Mouse (Mus musculus): ENCODE measurements around the gene Znrf3. TPM values are rescaled to one million over a fixed set of nuclear protein-coding genes. Genes with fewer than 3 reads are reported as not detected.

The Znrf3 gene
- total RNA-seq, 2 experiments from 2014 or later, result 19.6 to 20.0 TPM

DNA sequence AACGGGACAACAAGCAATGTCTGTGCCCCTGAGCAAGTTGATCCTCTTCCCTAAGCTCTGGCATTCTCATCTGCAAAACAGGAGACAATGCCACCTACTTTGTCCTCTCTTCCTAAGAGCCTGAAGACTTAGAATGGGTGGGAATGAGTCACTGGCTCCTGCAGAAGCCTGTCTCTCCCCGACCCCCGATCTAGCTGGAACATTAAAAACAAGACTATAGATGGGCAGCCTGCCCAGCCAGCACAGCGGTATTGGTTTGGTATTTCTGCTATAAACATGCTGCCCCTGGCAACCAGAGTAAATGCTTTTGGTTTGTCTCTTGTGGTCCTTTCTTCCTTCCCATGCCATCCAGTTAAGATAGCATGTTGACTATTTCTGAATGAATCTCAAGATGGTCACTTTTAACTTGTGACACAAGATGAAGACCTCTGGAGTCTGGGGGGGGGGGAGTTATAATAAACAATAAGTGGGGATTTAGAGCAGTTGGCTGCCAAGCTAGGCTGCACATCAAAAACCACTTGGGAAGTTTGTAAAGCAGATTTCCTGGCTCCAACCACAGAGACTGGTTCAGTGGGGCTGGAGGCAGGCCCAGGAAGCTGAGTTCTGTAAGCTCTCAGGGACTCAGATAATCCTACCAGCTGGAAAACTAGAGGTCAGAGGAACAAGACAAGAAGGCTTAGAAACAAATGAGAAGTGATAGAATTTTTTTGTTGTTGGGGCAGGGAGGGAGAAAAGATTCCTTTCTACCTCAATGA is 154.6 kb downstream of the Znrf3 start:
- DNase-seq (ENCODE audit: low spot score in 2 of 2), result peak in 1 of 2 experiments; percentile 31
- intact Hi-C loops (cut with DNase I), result loop anchor here (1.0 to 5.0 kb wide), 2 partner anchors 162 to 184 kb away; no protein-coding TSS in a partner anchor

DNA sequence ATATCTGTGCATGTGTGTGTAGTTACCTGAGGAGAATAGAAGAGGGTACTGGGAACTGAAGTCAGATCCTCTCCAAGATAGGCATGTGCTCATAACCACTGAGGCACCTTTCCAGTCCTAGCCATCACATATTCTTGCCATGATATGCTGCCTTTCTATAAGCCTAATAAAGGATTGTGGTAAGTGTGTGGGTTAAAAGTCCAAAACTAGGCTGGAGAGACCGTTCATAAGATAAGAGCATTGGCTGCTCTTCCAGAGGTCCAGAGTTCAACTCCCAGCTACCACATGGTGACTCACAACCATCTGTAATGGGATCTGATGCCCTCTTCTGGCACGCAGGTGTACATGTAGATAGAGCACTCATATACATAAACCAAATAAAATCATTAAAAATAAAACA is 160.7 kb downstream of the Znrf3 start:
- DNase-seq (ENCODE audit: low spot score in 2 of 2), result no peak
- intact Hi-C loops (cut with DNase I), result no loop called here

- intact Hi-C loops (cut with DNase I), result no loop called here
- no peak for DNase-seq (ENCODE audit: low spot score in 2 of 2)
Measured at GRCm38 (mm10) chr11:5280932-5281331, 163.7 kb downstream of the Znrf3 start.

- DNase-seq (ENCODE audit: low spot score in 2 of 2), result no peak
- intact Hi-C loops (cut with DNase I), result loop anchor here (5.0 kb wide), 1 partner anchor 161 kb away; no protein-coding TSS in a partner anchor
Measured at GRCm38 (mm10) chr11:5278463-5278862, 166.2 kb downstream of the Znrf3 start.

GRCm38 (mm10) chr11:5277307-5277971 is 167.2 kb downstream of the Znrf3 start:
- DNase-seq (ENCODE audit: low spot score in 2 of 2), result no peak
- intact Hi-C loops (cut with DNase I), result loop anchor here (5.0 kb wide), 1 partner anchor 160 kb away; no protein-coding TSS in a partner anchor

DNA sequence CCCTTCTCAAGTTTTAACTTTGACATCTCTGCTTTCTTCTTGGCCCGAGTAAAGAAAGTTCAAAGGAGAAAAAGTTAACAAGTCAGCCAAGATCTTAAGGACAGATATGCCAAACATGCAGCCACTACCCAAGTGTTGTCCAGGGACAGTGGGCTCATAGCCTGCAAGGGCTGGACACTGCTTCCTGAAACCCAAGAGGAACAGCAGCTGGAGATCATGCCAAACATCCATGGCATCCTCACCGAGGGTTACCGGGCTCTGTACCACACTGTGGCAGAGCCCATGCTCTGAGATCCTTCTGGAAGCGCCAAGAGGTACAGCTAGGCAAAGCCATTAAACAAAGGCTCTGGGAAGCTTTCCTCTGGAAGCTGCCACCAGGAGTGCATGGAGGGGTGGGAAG is 169.4 kb downstream of the Znrf3 start:
- intact Hi-C loops (cut with DNase I), result loop anchor here (5.0 kb wide), 1 partner anchor 158 kb away; no protein-coding TSS in a partner anchor
- DNase-seq (ENCODE audit: low spot score in 2 of 2), result no peak

DNA sequence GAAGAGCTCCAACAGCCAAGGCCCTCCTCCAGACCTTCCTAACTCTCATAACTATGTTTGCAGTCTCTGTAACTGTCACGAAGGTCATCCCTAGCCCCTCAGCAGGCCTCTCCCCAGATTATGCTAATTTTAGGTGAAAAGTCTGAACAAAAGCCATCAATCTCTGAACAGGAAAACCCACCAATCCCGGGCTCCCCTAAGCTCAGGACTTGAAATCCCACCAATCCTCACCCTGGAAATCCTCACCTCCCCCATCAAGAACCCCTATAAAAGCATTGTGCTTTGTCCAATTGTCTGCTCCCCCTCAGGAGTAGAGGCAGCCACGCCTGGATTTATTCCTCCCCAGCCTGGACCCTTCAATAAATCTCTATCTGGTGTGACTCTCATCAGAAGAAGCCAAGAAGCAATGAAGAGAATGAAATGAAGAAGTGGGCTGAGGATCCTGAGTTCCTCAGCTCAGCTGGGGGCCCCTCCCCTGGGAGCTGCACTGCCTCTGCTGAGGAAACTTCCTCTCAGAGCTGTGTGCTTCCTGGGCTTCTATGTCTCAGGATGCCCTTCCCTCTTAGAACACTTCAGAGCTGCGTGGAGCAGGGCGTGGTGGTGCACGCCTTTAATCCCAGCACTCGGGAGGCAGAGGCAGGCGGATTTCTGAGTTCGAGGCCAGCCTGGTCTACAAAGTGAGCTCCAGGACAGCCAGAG is 172.0 kb downstream of the Znrf3 start:
- intact Hi-C loops (cut with DNase I), result no loop called here

DNA sequence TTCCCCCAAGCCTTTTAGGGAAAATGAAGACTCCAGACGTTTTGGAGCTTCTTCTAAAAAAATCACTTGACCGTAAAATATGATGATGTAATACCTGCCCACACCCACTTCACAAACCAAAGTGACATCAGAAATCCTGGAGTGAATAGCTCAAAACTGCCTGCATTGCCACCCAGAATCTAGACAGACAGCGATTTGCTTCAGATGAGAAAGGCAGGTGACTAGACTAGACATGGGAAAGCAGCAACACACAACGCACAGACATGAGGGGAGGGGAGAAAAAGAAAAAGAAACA is 172.6 kb downstream of the Znrf3 start:
- DNase-seq (ENCODE audit: low spot score in 2 of 2), result no peak
- intact Hi-C loops (cut with DNase I), result no loop called here

More for the DNA sequence above, 172.0 kb downstream of the Znrf3 start:
- no peak for DNase-seq (ENCODE audit: low spot score in 2 of 2)

DNA sequence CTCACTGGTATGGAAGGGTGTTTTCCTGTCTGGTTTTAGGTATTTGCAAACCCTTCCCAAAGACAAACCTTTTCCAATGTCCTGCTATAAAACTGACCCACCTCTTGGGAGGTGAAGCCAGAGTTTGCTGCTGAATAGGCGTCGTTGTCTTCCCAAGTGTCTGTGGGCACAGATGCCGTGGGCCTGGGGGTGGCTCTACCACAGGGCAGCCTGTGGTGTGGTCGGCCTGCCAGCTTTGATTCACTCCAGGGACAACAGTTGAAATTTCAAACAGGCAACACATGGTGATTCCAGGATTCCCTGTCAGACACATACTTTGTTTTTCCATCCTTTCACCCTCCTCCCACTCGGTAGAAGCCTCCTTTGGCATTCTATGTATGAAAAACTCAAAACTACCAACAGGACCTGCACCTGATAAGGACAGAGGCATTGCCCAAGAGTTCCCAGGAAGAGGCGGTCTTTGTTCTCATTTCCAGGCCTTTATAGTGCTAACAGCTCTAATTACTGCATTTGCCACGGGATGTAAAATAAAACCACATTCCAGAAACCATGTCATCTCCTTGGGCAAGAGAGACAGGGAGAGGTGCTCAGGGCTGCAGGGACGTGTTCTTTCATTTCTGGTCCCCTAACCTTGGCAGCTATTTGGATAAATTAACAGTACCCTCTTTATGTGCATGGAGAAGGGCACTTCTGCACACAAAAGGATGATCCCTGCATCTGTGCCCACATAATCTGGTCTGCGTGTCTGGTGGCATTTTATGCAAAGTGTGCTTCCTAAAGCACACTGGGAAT is 173.2 kb downstream of the Znrf3 start:
- DNase-seq (ENCODE audit: low spot score in 2 of 2), result peak in 1 of 2 experiments; percentile 48
- intact Hi-C loops (cut with DNase I), result no loop called here

- intact Hi-C loops (cut with DNase I), result no loop called here
- DNase-seq (ENCODE audit: low spot score in 2 of 2), result no peak
Measured at GRCm38 (mm10) chr11:5269846-5270461, 174.7 kb downstream of the Znrf3 start.

DNA sequence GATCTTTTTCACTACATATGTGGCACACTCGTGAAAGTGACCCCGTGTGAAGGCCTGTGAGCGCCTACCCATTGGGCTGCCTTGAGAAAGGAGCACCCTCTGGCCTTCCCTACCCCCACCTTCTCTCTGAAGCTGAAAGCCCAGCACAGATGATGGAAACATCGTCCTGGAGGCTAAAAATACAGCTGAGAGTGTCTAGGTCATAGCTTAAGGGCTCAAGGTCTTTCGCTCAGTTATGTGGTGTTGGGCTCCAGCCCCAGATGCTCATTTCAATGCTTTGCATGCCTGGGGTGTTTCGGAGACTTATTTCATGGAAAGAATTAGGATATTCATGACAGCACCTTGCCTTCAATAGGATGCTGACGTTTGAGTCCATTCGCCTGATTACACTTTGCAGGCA is 178.9 kb downstream of the Znrf3 start:
- intact Hi-C loops (cut with DNase I), result no loop called here

DNA sequence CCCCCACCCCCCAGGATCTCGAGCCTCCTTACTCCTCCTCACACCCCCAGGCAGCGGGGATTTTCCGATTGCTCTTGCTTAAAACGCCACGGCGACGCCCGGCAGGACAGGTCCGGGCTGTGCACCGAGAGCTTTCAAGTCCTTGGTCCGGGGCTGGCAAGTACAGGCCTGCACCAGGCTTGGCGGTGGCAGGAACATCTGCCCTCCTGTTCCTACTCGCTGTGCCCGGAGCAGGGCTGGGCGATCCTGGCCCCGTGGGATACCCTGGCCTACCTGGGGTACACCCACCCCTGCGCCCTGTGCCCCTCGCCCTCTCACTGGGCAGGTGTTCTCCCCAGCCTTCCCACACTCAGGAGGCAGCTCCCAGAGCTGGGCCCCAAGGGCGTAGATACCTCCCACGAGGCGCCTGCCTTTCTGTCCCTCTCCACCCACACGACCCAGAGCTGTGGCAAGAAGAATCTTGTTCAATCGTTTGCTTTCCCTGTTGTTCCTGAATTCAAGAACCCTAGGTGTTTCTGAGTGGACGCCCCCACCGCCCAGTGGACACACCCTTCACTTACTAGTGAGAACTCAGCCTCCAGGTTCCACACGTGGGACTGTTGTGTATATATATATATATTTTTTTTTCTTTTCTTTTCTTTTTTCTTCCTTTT is 181.4 kb downstream of the Znrf3 start:
- DNase-seq (ENCODE audit: low spot score in 2 of 2), result no peak
- intact Hi-C loops (cut with DNase I), result loop anchor here (5.0 kb wide), 1 partner anchor 81 kb away; no protein-coding TSS in a partner anchor

More for the DNA sequence above, 178.9 kb downstream of the Znrf3 start:
- no peak for DNase-seq (ENCODE audit: low spot score in 2 of 2)

DNA sequence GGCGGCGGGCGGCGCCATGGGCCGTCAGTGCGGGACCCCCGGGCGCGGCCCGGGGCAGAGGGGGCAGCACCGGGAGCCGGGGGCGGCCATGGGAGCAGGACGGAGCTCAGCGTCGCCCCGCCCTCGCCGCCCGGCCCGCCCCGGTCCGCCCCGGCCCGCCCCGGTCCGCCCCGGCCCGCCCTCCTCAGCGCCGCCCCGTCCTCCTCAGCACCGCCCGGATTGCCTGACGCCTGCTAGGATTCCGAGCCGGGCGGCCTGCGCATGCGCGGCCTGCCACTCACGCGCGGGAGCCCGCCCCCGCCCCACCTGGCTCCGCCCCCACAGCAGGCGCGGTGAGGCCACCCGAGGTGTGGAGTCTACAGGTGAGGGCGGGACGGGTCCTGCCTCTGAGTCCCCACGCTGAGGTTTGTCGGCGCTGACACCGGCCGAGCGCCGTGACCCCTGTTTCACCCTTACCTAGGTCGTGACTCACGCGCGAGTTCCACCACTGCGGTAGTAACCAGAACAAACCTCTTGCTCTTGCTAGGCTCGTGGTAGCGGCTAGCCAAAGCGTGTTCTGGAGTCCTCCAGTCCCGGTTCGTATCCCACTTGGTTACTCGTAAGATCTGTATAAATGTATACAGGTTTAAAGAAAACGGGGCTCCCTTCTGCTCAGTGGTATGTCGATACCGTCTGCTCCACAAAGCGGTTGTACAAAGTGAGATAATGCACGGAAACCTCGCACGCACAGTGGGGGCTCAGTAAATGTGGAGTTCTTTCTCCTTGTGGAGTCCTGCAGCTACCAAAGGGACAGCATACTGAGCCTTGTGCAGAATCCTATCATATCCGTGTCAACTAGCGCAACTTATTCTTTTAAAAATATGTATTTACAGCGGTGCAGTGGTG is 182.9 kb downstream of the Znrf3 start, which contains the start of gene Kremen1:
Gene Kremen1 (minus strand): TSS at position 51 of the 885 bp plus-strand sequence.
- peak; percentile 92 to 93 for DNase-seq (ENCODE audit: low spot score in 2 of 2)
- intact Hi-C loops (cut with DNase I), result loop anchor here (2.0 to 5.0 kb wide), 2 partner anchors 17 to 79 kb away; no protein-coding TSS in a partner anchor

DNA sequence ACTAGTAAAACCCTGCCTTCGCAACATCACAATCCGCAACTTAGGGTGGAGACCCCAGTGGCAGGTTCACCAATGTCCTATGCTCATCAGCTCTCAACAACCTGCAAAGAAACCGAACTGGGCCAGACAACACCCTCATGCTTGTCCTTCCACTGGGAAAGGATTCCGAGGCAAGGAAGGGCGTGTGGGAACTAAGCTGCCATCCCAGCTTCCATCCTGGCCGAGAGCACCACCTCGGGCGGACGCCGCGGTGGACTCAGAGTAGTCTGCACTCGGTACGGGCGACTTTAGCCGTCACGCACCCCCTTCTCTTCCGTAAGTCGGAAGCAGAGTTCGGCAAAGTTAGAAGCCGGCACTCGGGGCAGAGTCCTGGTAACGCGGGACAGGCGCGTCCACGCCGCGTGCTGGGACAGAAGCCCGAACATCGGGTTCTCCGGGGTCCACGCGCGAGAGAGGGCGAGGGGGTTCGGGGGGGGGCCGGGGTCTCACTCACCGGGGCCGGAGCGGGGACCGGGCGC is 183.6 kb downstream of the Znrf3 start:
- DNase-seq (ENCODE audit: low spot score in 2 of 2), result peak in 1 of 2 experiments; percentile 20
- intact Hi-C loops (cut with DNase I), result loop anchor here (2.0 to 5.0 kb wide), 2 partner anchors 16 to 79 kb away; no protein-coding TSS in a partner anchor

- intact Hi-C loops (cut with DNase I), result loop anchor here (2.0 to 5.0 kb wide), 3 partner anchors 15 to 93 kb away; no protein-coding TSS in a partner anchor
- no peak for DNase-seq (ENCODE audit: low spot score in 2 of 2)
Measured at GRCm38 (mm10) chr11:5259944-5260598, 184.6 kb downstream of the Znrf3 start.

DNA sequence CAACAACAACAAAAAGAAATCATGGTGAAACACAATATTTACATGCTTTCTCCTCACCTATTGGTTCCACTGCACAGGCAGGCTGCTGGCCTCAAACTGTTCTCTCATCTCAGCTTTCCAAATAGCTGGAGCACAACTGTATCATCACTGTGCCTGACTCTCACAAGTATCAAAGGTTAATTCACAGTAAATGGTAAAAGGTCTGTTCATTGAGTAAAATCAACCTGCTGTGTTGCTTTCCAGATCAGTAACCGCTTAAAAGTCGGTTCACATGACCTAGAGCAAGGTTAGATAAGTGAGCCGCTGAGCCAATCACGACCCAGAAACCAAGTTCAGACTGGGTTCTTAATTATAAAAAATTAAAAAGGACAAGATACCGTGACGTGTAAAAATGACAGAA is 186.6 kb downstream of the Znrf3 start:
- DNase-seq (ENCODE audit: low spot score in 2 of 2), result no peak
- intact Hi-C loops (cut with DNase I), result loop anchor here (5.0 kb wide), 1 partner anchor 91 kb away; no protein-coding TSS in a partner anchor
